Comparison of ENCODE assay signal across 8 mouse cellular contexts in genomic region chr5:24902835-24903234, GRCm38 (mm10).
DNase-seq lines count a peak whose midpoint lies in the region; ATAC-seq lines count a peak whose summit lies in the region.
"Had no signal": no experiment of that assay in that cellular context is flagged by ENCODE, and none has a peak within 500 bp of the region (broad histone marks: within the 10 kb centered on the region; RNA-seq: fewer than 3 reads in every experiment).

No protein-coding gene starts in this region.

- no peak overlapping the region for H3K4me2 ChIP-seq in liver, embryonic 12.5 days
- H3K4me2 ChIP-seq in embryonic facial prominence, embryonic 14.5 days (ENCODE audit: low read depth, low read length): no peak overlapping the region
- H3K4me2 ChIP-seq: neural tube, embryonic 13.5 days had no signal

- H3K27ac ChIP-seq in liver, embryonic 12.5 days: no peak overlapping the region
- no peak overlapping the region for H3K27ac ChIP-seq in embryonic facial prominence, embryonic 14.5 days (replicated peaks; ENCODE audit: low read depth, low read length)
- H3K27ac ChIP-seq: neural tube, embryonic 13.5 days had no signal

- no peak overlapping the region for H3K9ac ChIP-seq in liver, embryonic 12.5 days
- no peak overlapping the region for H3K9ac ChIP-seq in embryonic facial prominence, embryonic 14.5 days (ENCODE audit: low read depth, low read length)
- H3K9ac ChIP-seq: neural tube, embryonic 13.5 days had no signal

- peaks cover 21% of the 10 kb centered on the region for H3K4me1 ChIP-seq in liver, embryonic 12.5 days
- H3K4me1 ChIP-seq in embryonic facial prominence, embryonic 14.5 days (ENCODE audit: control insufficient read depth, insufficient read depth, low read length): peaks cover 8% of the 10 kb centered on the region

- no peak for ATAC-seq in liver, embryonic 12.5 days
- ATAC-seq in embryonic facial prominence, embryonic 14.5 days (ENCODE audit: low read depth): peak; percentile 17; the same call in 1 of the 2 replicates

- WGBS in liver, embryonic 12.5 days (ENCODE audit: insufficient replicate concordance): 33% methylated on average over 4 of the region's 4 CpGs
- 25% methylated on average over 4 of the region's 4 CpGs for WGBS in embryonic facial prominence, embryonic 14.5 days

- 0 out of 2 replicates have a peak, but pooled peaks cover 5% of the 10 kb centered on the region for H3K36me3 ChIP-seq in liver, embryonic 12.5 days
- no peaks in the 10 kb centered on the region for H3K36me3 ChIP-seq in embryonic facial prominence, embryonic 14.5 days (ENCODE audit: control insufficient read depth, insufficient read depth, low read length)

- DNase-seq in liver: peak; percentile 42
- peak; percentile 75 for DNase-seq in ZHBTc4 (ENCODE audit: low read depth, low spot score)
- peak; percentile 57 for DNase-seq in embryonic facial prominence, embryonic 14.5 days (ENCODE audit: low spot score)
- peak; percentile 46 to 61 for DNase-seq in kidney, postnatal 4 days
- DNase-seq in retina, postnatal 7 days (ENCODE audit: low read depth, low spot score): peak; percentile 21
- DNase-seq in layer of hippocampus, postnatal 36 days: no peak

- H3K9me3 ChIP-seq in liver, embryonic 12.5 days (replicated peaks): no peaks in the 10 kb centered on the region
- no peaks in the 10 kb centered on the region for H3K9me3 ChIP-seq in embryonic facial prominence, embryonic 14.5 days (ENCODE audit: control insufficient read depth, low read length)
- H3K9me3 ChIP-seq: neural tube, embryonic 13.5 days had no signal

- H3K27me3 ChIP-seq in liver, embryonic 12.5 days (replicated peaks): peaks cover 10% of the 10 kb centered on the region; the same call in 1 of the 2 replicates
- no peaks in the 10 kb centered on the region for H3K27me3 ChIP-seq in embryonic facial prominence, embryonic 14.5 days (replicated peaks; ENCODE audit: control insufficient read depth, insufficient read depth, low read length)
- H3K27me3 ChIP-seq: neural tube, embryonic 13.5 days had no signal

- H3K4me3 ChIP-seq in liver, embryonic 12.5 days: no peak overlapping the region
- H3K4me3 ChIP-seq in embryonic facial prominence, embryonic 14.5 days (ENCODE audit: low read depth, low read length): no peak overlapping the region
- H3K4me3 ChIP-seq: neural tube, embryonic 13.5 days had no signal

Comparison
In these comparisons a context has a peak if more than half of its experiments do, and no peak if none do; other contexts are left out.
1. DNase-seq: peak in liver (single experiment), ZHBTc4 (single experiment), embryonic facial prominence, embryonic 14.5 days (single experiment), kidney, postnatal 4 days (2 of 2) and retina, postnatal 7 days (single experiment); none in layer of hippocampus, postnatal 36 days (0 of 2).